Mouse (Mus musculus) thymus, adult 2 months (tissue): Measurements from ENCODE around the gene Ncaph.

Experiments
- CTCF ChIP-seq: fragments of 200-500 bp; IDR thresholded peaks from 2 replicates; pipeline ENCODE4 v1.5.1; 2012; ENCODE audit warnings: mild to moderate bottlenecking, control low read depth, low read length, moderate library complexity, borderline replicate concordance; ENCODE audit not compliant: control insufficient read depth, poor library complexity, insufficient read depth; ENCODE audit errors: extremely low read depth
- POLR2A ChIP-seq: fragments of 200-500 bp; IDR thresholded peaks from 2 replicates; pipeline ENCODE4 v1.6.1; 2012; ENCODE audit warnings: mild to moderate bottlenecking, low read length, control low read depth, moderate library complexity; ENCODE audit not compliant: control insufficient read depth, poor library complexity, insufficient read depth; ENCODE audit errors: extremely low read depth

DNA sequence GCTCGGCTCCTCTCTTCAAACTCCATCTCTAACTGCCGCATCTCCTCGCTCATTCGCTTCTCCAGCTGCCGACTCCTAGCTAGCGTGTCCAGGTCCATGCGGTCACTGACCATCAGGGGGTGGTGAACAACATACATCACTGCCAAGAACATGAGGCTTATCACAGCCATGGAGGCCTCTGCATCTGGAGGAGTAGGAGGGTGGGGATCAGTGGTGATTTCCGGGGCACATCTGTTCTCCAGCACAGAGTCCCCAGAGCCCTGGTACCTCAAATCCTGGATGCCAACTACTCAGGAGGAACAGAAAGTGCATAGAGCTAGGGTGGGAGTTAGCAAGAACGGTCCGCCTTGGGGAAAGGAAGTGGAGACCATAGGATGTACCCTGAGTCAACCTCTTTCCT is 8.3 kb upstream of the Ncaph start:
- no peak for TF ChIP-seq POLR2A
- no peak for TF ChIP-seq CTCF
